ENCODE assay signal across 8 mouse cellular contexts in the genomic region with DNA sequence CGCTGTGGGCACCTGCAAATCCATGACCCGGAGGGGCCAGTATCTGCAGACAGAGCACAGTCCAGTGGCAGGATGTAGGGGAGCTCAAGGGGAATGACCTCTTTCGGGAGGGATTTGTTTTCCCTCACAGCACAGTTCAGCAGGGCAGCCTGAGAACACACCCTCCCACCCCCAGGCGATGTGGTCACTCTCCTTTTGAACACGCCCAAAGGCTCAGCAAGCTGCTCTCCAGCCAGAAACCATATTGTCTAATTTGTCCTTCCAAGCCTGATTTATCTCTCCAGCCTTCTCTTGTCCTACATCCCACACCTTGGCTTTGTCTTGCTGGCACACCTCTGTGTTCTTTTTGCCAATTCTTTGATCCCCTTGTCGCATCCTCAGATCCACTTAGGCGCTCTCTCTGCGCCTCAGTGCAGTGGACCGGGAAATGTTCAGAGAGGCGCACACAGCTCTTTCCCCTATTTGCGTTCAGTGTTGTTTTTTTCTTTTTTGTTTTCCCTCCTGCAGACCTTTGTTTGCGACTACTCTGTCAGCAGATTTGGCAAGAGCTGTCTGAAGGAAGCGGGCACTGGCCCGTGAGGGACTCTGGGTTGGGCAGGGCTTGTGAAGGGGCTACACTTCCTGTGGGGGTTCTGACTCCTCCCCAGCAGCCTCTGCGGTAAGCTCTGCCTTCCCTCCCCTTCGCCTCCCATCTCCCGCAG. TPM values are rescaled to one million over a fixed set of nuclear protein-coding genes. Genes with fewer than 3 reads are reported as not detected.
DNase-seq lines count a peak whose midpoint lies in the region; ATAC-seq and TF ChIP-seq lines count a peak whose summit lies in the region.

No protein-coding gene starts in this region.

- peak overlapping the region; percentile 60 for H3K4me2 ChIP-seq in forebrain, embryonic 16.5 days (ENCODE audit: low read length)
- peak overlapping the region; percentile 53 for H3K4me2 ChIP-seq in lung, embryonic 16.5 days (ENCODE audit: low read depth, low read length)

- no peaks in the 10 kb centered on the region for H3K27me3 ChIP-seq in forebrain, embryonic 16.5 days (replicated peaks; ENCODE audit: control insufficient read depth, insufficient read depth, low read length)
- no peaks in the 10 kb centered on the region for H3K27me3 ChIP-seq in lung, embryonic 16.5 days (ENCODE audit: control insufficient read depth, insufficient read depth, low read depth, low read length)

- peak overlapping the region; percentile 43 for H3K4me3 ChIP-seq in forebrain, embryonic 16.5 days (replicated peaks; ENCODE audit: low read length)
- H3K4me3 ChIP-seq in lung, embryonic 16.5 days (ENCODE audit: low read length), result peak overlapping the region; percentile 23
- H3K4me3 ChIP-seq in olfactory bulb, adult 2 months (ENCODE audit: insufficient read depth, low read depth, low read length), result peak overlapping the region; percentile 39

- no peaks in the 10 kb centered on the region for H3K9me3 ChIP-seq in forebrain, embryonic 16.5 days (ENCODE audit: control insufficient read depth, low read length)
- H3K9me3 ChIP-seq in lung, embryonic 16.5 days (ENCODE audit: control insufficient read depth, low read length), result no peaks in the 10 kb centered on the region

- 0 out of 2 replicates have a peak, but pooled peaks have one; percentile 13 for TF ChIP-seq POLR2A in olfactory bulb, adult 2 months (IDR thresholded peaks at IDR 0.05; ENCODE audit: insufficient read depth, low read depth, low read length)

- ATAC-seq in forebrain, embryonic 16.5 days, result peak; percentile 99
- ATAC-seq in lung, embryonic 16.5 days (ENCODE audit: low read depth), result peak; percentile 88

- TF ChIP-seq CTCF in olfactory bulb, adult 2 months (IDR thresholded peaks at IDR 0.05; ENCODE audit: insufficient read depth, low read depth, low read length), result no peak

- intact Hi-C loops in heart, postnatal 25 days (cut with DNase I), result loop anchor here (2.0 to 5.0 kb wide), 3 partner anchors 33 to 83 kb away; a partner anchor contains a TSS

- peak overlapping the region; percentile 49 for H3K9ac ChIP-seq in forebrain, embryonic 16.5 days (replicated peaks; ENCODE audit: low read depth, low read length)
- peak overlapping the region; percentile 47 for H3K9ac ChIP-seq in lung, embryonic 16.5 days (ENCODE audit: low read length)

- peak; percentile 25 for DNase-seq in CD4-positive, CD25-positive, alpha-beta regulatory T cell, adult 2 months (ENCODE audit: low read depth, low spot score)
- peak; percentile 83 for DNase-seq in adrenal gland, postnatal 14 days
- peak; percentile 59 for DNase-seq in heart, postnatal 25 days (ENCODE audit: low spot score)
- DNase-seq in kidney, postnatal 4 days, result peak; percentile 67 to 79
- peak; percentile 70 for DNase-seq in thymus, postnatal 0 days (ENCODE audit: low spot score)

- no peaks in the 10 kb centered on the region for H3K36me3 ChIP-seq in forebrain, embryonic 16.5 days (ENCODE audit: control insufficient read depth, insufficient read depth)
- no peaks in the 10 kb centered on the region for H3K36me3 ChIP-seq in lung, embryonic 16.5 days (ENCODE audit: control insufficient read depth, insufficient read depth, low read length)

- peak overlapping the region; percentile 57 for H3K27ac ChIP-seq in forebrain, embryonic 16.5 days (ENCODE audit: low read length)
- H3K27ac ChIP-seq in lung, embryonic 16.5 days (ENCODE audit: low read length), result peak overlapping the region; percentile 32; the same call in 1 of the 2 replicates
- H3K27ac ChIP-seq in olfactory bulb, adult 2 months (ENCODE audit: insufficient read depth, low read depth, low read length), result no peak overlapping the region

- H3K4me1 ChIP-seq in forebrain, embryonic 16.5 days (replicated peaks; ENCODE audit: control insufficient read depth, insufficient read depth, low read length), result peaks cover 14% of the 10 kb centered on the region
- H3K4me1 ChIP-seq in lung, embryonic 16.5 days (replicated peaks; ENCODE audit: control insufficient read depth, insufficient read depth, low read length), result peaks cover 11% of the 10 kb centered on the region
- peaks cover 14% of the 10 kb centered on the region for H3K4me1 ChIP-seq in olfactory bulb, adult 2 months (ENCODE audit: control insufficient read depth, insufficient read depth, low read length)

- 10% methylated on average over 17 of the region's 17 CpGs for WGBS in forebrain, embryonic 16.5 days
- WGBS in lung, embryonic 16.5 days, result 19% methylated on average over 17 of the region's 17 CpGs
- 13% methylated on average over 17 of the region's 17 CpGs for WGBS in olfactory bulb, adult 2 months

RNA-seq across cellular contexts. Expression of a gene that starts 33.3 kb away (rescaled TPM):
- 21.4 and 27.2 TPM in 2 replicates for total RNA-seq in adrenal gland, postnatal 14 days (2021)
- polyA plus RNA-seq in forebrain, embryonic 16.5 days (2015; fragmentation: Nextera tagmentation; extraction: Ambion mirVana), result 0.36 and 0.38 TPM in 2 replicates
- total RNA-seq in heart, postnatal 25 days (2021), result 1 to 10 TPM; 6.5 to 8.4 TPM
- polyA plus RNA-seq in lung, embryonic 16.5 days (2015; fragmentation: Nextera tagmentation; extraction: Ambion mirVana), result 0.31 and 1.3 TPM in 2 replicates
- not detected in 2 replicates for polyA plus RNA-seq in olfactory bulb, adult 2 months (2012; ENCODE audit: insufficient read depth, insufficient read length, low replicate concordance, missing spikeins)
- polyA plus RNA-seq in thymus, postnatal 0 days (2015; fragmentation: Nextera tagmentation; extraction: Ambion mirVana), result 2.2 and 2.8 TPM in 2 replicates

RNA-seq across cellular contexts. Expression of a gene that starts 37.7 kb away (rescaled TPM):
- total RNA-seq in adrenal gland, postnatal 14 days (2021), result 4.7 and 4.9 TPM in 2 replicates
- polyA plus RNA-seq in forebrain, embryonic 16.5 days (2015; fragmentation: Nextera tagmentation; extraction: Ambion mirVana), result 0.31 and 0.51 TPM in 2 replicates
- 100 to 1,000 TPM; 481 to 520 TPM for total RNA-seq in heart, postnatal 25 days (2021)
- 8.9 and 9.1 TPM in 2 replicates for polyA plus RNA-seq in lung, embryonic 16.5 days (2015; fragmentation: Nextera tagmentation; extraction: Ambion mirVana)
- not detected in 2 replicates for polyA plus RNA-seq in olfactory bulb, adult 2 months (2012; ENCODE audit: insufficient read depth, insufficient read length, low replicate concordance, missing spikeins)
- polyA plus RNA-seq in thymus, postnatal 0 days (2015; fragmentation: Nextera tagmentation; extraction: Ambion mirVana), result 0.30 and 0.87 TPM in 2 replicates

RNA-seq across cellular contexts. Expression of a gene that starts 52.8 kb away (rescaled TPM):
- total RNA-seq in adrenal gland, postnatal 14 days (2021), result 41.2 and 42.2 TPM in 2 replicates
- polyA plus RNA-seq in forebrain, embryonic 16.5 days (2015; fragmentation: Nextera tagmentation; extraction: Ambion mirVana), result 136 and 140 TPM in 2 replicates
- total RNA-seq in heart, postnatal 25 days (2021), result 10 to 100 TPM; 25.8 to 28.0 TPM
- 77.2 and 78.2 TPM in 2 replicates for polyA plus RNA-seq in lung, embryonic 16.5 days (2015; fragmentation: Nextera tagmentation; extraction: Ambion mirVana)
- not detected in 2 replicates for polyA plus RNA-seq in olfactory bulb, adult 2 months (2012; ENCODE audit: insufficient read depth, insufficient read length, low replicate concordance, missing spikeins)
- 90.2 and 91.5 TPM in 2 replicates for polyA plus RNA-seq in thymus, postnatal 0 days (2015; fragmentation: Nextera tagmentation; extraction: Ambion mirVana)

RNA-seq across cellular contexts. Expression of a gene that starts 52.8 kb away (rescaled TPM):
- not detected in 2 replicates for total RNA-seq in adrenal gland, postnatal 14 days (2021)
- polyA plus RNA-seq in forebrain, embryonic 16.5 days (2015; fragmentation: Nextera tagmentation; extraction: Ambion mirVana), result not detected in 2 replicates
- total RNA-seq in heart, postnatal 25 days (2021), result not detected
- polyA plus RNA-seq in lung, embryonic 16.5 days (2015; fragmentation: Nextera tagmentation; extraction: Ambion mirVana), result 0.55 TPM in 1 of 2 replicates, not detected in the other
- not detected in 2 replicates for polyA plus RNA-seq in olfactory bulb, adult 2 months (2012; ENCODE audit: insufficient read depth, insufficient read length, low replicate concordance, missing spikeins)
- not detected in 2 replicates for polyA plus RNA-seq in thymus, postnatal 0 days (2015; fragmentation: Nextera tagmentation; extraction: Ambion mirVana)

RNA-seq across cellular contexts. Expression of a gene that starts 52.9 kb away (rescaled TPM):
- total RNA-seq in adrenal gland, postnatal 14 days (2021), result 474 and 521 TPM in 2 replicates
- polyA plus RNA-seq in forebrain, embryonic 16.5 days (2015; fragmentation: Nextera tagmentation; extraction: Ambion mirVana), result 85.4 and 88.6 TPM in 2 replicates
- total RNA-seq in heart, postnatal 25 days (2021), result 100 to 1,000 TPM; 261 to 277 TPM
- polyA plus RNA-seq in lung, embryonic 16.5 days (2015; fragmentation: Nextera tagmentation; extraction: Ambion mirVana), result 142 and 143 TPM in 2 replicates
- polyA plus RNA-seq in olfactory bulb, adult 2 months (2012; ENCODE audit: insufficient read depth, insufficient read length, low replicate concordance, missing spikeins), result not detected in 2 replicates
- polyA plus RNA-seq in thymus, postnatal 0 days (2015; fragmentation: Nextera tagmentation; extraction: Ambion mirVana), result 322 and 349 TPM in 2 replicates

Comparison
In these comparisons a context has a peak if more than half of its experiments do, and no peak if none do; other contexts are left out.
1. DNase-seq: peak in every context shown above with its lines; median percentile 83 in adrenal gland, postnatal 14 days; 73 in kidney, postnatal 4 days; 70 in thymus, postnatal 0 days; 59 in heart, postnatal 25 days; 25 in CD4-positive, CD25-positive, alpha-beta regulatory T cell, adult 2 months.